Mouse (Mus musculus): Measurements from ENCODE around the gene Aoc1. TPM values are rescaled to one million over a fixed set of nuclear protein-coding genes. Genes with fewer than 3 reads are reported as not detected.

The Aoc1 gene
- polyA plus RNA-seq, 1 experiment from 2014 or later, result not detected

Other genes with a start within 250 kb of the Aoc1 start
- 0.18 and 0.24 TPM in 2 replicates for gene AI854703, start 246.1 kb upstream of the Aoc1 start, polyA plus RNA-seq (2015; fragmentation: Nextera tagmentation; extraction: Ambion mirVana)
- gene Gimap8, start 225.7 kb upstream of the Aoc1 start, polyA plus RNA-seq (2015; fragmentation: Nextera tagmentation; extraction: Ambion mirVana), result 0.81 and 0.92 TPM in 2 replicates
- 7.5 and 9.5 TPM in 2 replicates for gene Gimap9, start 196.8 kb upstream of the Aoc1 start, polyA plus RNA-seq (2015; fragmentation: Nextera tagmentation; extraction: Ambion mirVana)
- 10.3 and 10.8 TPM in 2 replicates for gene Gimap4, start 188.3 kb upstream of the Aoc1 start, polyA plus RNA-seq (2015; fragmentation: Nextera tagmentation; extraction: Ambion mirVana)
- 7.9 and 9.0 TPM in 2 replicates for gene Gimap6, start 164.7 kb upstream of the Aoc1 start, polyA plus RNA-seq (2015; fragmentation: Nextera tagmentation; extraction: Ambion mirVana)
- 0.97 TPM in 1 of 2 replicates, not detected in the other for gene Gm28053, start 154.3 kb upstream of the Aoc1 start, polyA plus RNA-seq (2015; fragmentation: Nextera tagmentation; extraction: Ambion mirVana)
- 0.07 TPM in 1 of 2 replicates, not detected in the other for gene Gimap7, start 154.3 kb upstream of the Aoc1 start, polyA plus RNA-seq (2015; fragmentation: Nextera tagmentation; extraction: Ambion mirVana)
- 5.4 and 6.8 TPM in 2 replicates for gene Gimap1, start 133.8 kb upstream of the Aoc1 start, polyA plus RNA-seq (2015; fragmentation: Nextera tagmentation; extraction: Ambion mirVana)
- 2.7 and 3.1 TPM in 2 replicates for gene Gimap5, start 126.7 kb upstream of the Aoc1 start, polyA plus RNA-seq (2015; fragmentation: Nextera tagmentation; extraction: Ambion mirVana)
- gene Gimap3, start 102.0 kb upstream of the Aoc1 start, polyA plus RNA-seq (2015; fragmentation: Nextera tagmentation; extraction: Ambion mirVana), result 0.05 and 0.30 TPM in 2 replicates
- gene Tmem176a, start 32.0 kb upstream of the Aoc1 start, polyA plus RNA-seq (2015; fragmentation: Nextera tagmentation; extraction: Ambion mirVana), result 119 and 143 TPM in 2 replicates
- gene Tmem176b, start 31.4 kb upstream of the Aoc1 start, polyA plus RNA-seq (2015; fragmentation: Nextera tagmentation; extraction: Ambion mirVana), result 182 and 213 TPM in 2 replicates
- gene 1600015I10Rik, start 57.0 kb downstream of the Aoc1 start, polyA plus RNA-seq (2015; fragmentation: Nextera tagmentation; extraction: Ambion mirVana), result not detected in 2 replicates
- not detected in 2 replicates for gene Doxl2, start 102.1 kb downstream of the Aoc1 start, polyA plus RNA-seq (2015; fragmentation: Nextera tagmentation; extraction: Ambion mirVana)
- not detected in 2 replicates for gene Svs1, start 114.0 kb downstream of the Aoc1 start, polyA plus RNA-seq (2015; fragmentation: Nextera tagmentation; extraction: Ambion mirVana)
- gene Gpnmb, start 163.7 kb downstream of the Aoc1 start, polyA plus RNA-seq (2015; fragmentation: Nextera tagmentation; extraction: Ambion mirVana), result 0.52 and 0.64 TPM in 2 replicates
- 26.8 and 33.3 TPM in 2 replicates for gene Malsu1, start 200.9 kb downstream of the Aoc1 start, polyA plus RNA-seq (2015; fragmentation: Nextera tagmentation; extraction: Ambion mirVana)